Mouse (Mus musculus): Measurements from ENCODE around the gene 2610001J05Rik. TPM values are rescaled to one million over a fixed set of nuclear protein-coding genes. Genes with fewer than 3 reads are reported as not detected.
"Not testable (repeated sequence)": the region's sequence is repeated elsewhere in the genome, so short reads cannot be mapped to it uniquely, and the experiment has no call there.

2610001J05Rik gene
- polyA plus RNA-seq, 1 experiment from 2014 or later = 82.5 TPM

DNA sequence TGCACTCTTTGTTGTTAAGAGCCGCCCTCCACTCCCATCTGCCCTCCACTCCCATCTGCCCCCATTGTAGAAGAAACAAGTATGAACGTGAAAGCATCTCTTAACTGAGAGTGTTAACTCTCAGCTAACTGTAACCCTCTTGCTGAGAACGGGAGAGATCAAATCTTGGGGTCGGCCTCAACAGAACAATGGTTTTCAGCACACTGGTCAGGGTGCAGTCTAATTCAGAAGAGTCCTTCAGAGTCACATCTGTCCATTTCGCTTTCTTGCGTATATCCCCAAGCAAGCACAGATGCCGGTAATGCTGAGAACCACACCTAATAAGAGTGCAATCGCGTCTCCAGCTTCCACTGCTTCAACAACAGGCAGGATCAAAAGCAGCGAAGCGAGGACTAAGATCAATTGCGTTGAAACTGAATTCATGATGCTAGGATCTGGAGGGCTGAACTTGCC, 1.0 kb downstream of the 2610001J05Rik start:
- Histone ChIP-seq H3K9me3 (ENCODE audit: control insufficient read depth, low read length) (no peaks in the 10 kb centered on the region), H3K4me3 (ENCODE audit: low read depth, low read length) (peak overlapping the region; percentile 66), H3K27ac (replicated peaks; ENCODE audit: low read depth, low read length) (no peak overlapping the region; the same call in 1 of the 2 replicates), H3K27me3 (replicated peaks; ENCODE audit: control insufficient read depth, insufficient read depth, low read length) (no peaks in the 10 kb centered on the region), H3K9ac (ENCODE audit: low read depth, low read length) (peak overlapping the region; percentile 55), H3K36me3 (ENCODE audit: control insufficient read depth, insufficient read depth, low read length) (0 out of 2 replicates have a peak, but pooled peaks cover 12% of the 10 kb centered on the region), H3K4me2 (ENCODE audit: low read depth, low read length) (peak overlapping the region; percentile 67), H3K4me1 (ENCODE audit: control insufficient read depth, insufficient read depth, low read length) (peaks cover 7% of the 10 kb centered on the region)
- DNase-seq (ENCODE audit: low spot score) = peak; percentile 41
- ATAC-seq (ENCODE audit: low read depth) = no peak
- WGBS = 34% methylated on average over 12 of the region's 12 CpGs

DNA sequence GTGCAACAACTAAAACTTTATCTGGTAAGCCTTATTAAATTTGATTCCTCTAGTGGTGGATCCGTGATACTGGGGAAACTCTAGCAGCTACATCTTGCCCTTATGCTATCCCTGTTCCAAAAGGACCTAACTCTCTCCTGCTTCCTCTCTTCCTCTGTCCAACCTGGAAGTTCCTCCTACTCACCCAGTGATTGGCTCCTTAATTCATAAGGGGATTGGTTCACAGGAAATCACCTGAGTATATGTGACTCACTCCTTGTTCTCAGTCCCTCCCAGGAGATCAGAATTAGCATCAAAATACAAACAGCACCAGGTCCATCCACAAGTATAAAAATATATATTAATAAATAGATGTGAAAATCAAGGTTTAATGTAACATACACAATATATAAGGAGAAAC, 10.7 kb downstream of the 2610001J05Rik start:
- 82% methylated on average over 1 of the region's 1 CpGs for WGBS
- Histone ChIP-seq H3K4me3 (ENCODE audit: low read depth, low read length) (no peak overlapping the region), H3K4me1 (ENCODE audit: control insufficient read depth, insufficient read depth, low read length) (no peaks in the 10 kb centered on the region), H3K27ac (replicated peaks; ENCODE audit: low read depth, low read length) (no peak overlapping the region), H3K4me2 (ENCODE audit: low read depth, low read length) (no peak overlapping the region), H3K27me3 (replicated peaks; ENCODE audit: control insufficient read depth, insufficient read depth, low read length) (no peaks in the 10 kb centered on the region), H3K36me3 (ENCODE audit: control insufficient read depth, insufficient read depth, low read length) (no peaks in the 10 kb centered on the region), H3K9me3 (ENCODE audit: control insufficient read depth, low read length) (no peaks in the 10 kb centered on the region), H3K9ac (ENCODE audit: low read depth, low read length) (no peak overlapping the region)
- ATAC-seq (ENCODE audit: low read depth) (no peak), DNase-seq (ENCODE audit: low spot score) (no peak)

DNA sequence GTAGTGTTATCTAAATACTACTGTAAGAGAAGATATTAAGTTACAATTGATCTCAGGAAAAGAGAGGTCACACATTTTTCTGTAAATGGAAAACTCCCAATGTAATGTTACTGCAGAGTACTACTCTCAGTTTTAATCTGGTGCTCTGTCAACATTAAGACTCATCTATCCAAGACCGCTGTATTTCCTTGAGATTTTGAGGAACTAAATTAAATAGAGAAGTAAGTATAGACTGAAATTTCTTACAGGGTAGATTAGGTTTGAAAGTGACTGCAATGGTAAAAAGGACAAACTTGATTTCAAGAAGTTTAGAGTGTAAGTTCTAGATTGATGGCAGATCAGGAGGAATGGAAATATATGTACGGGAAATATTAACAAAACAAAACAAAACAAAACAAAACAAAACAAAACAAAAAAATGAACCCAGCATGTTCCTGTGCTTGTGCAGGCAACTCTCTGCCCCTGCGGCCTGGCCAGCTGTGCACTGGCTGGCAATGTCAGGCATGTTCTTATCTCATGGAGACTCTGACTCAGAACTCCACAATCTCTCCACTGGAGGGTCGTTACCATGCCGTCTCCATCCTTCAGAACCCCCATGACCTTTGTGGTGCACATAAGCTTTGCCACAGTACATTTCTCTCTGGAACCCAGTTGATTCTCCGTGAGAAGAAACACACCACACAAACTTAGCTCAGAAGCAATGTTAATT, 11.3 kb downstream of the 2610001J05Rik start:
- ATAC-seq (ENCODE audit: low read depth) = no peak
- Histone ChIP-seq H3K36me3 (ENCODE audit: control insufficient read depth, insufficient read depth, low read length) (no peaks in the 10 kb centered on the region), H3K4me1 (ENCODE audit: control insufficient read depth, insufficient read depth, low read length) (no peaks in the 10 kb centered on the region), H3K9ac (ENCODE audit: low read depth, low read length) (no peak overlapping the region), H3K27ac (replicated peaks; ENCODE audit: low read depth, low read length) (no peak overlapping the region), H3K4me3 (ENCODE audit: low read depth, low read length) (no peak overlapping the region), H3K4me2 (ENCODE audit: low read depth, low read length) (no peak overlapping the region), H3K9me3 (ENCODE audit: control insufficient read depth, low read length) (no peaks in the 10 kb centered on the region), H3K27me3 (replicated peaks; ENCODE audit: control insufficient read depth, insufficient read depth, low read length) (no peaks in the 10 kb centered on the region)
- no peak for DNase-seq (ENCODE audit: low spot score)
- WGBS = 87% methylated on average over 6 of the region's 6 CpGs

DNA sequence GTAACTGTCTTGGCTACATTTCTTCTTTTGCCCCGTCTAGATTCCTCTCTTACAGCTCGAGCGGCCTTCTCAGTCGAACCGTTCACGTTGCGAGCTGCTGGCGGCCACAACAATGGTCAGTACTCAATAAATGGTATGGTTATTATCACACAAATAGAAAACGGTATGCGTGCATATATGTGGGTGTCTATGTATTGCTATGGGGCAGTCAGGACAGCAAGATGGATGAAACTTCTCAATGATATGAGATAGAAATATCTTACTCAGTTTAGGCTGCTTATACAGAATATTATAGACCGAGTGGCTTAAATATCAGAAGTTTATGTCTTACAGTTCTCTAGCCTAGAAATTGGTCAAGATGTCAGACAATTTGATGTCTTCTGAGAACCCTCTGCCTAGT, 17.1 kb downstream of the 2610001J05Rik start:
- Histone ChIP-seq H3K9ac (ENCODE audit: low read depth, low read length) (no peak overlapping the region), H3K36me3 (ENCODE audit: control insufficient read depth, insufficient read depth, low read length) (no peaks in the 10 kb centered on the region), H3K27ac (replicated peaks; ENCODE audit: low read depth, low read length) (no peak overlapping the region), H3K4me2 (ENCODE audit: low read depth, low read length) (no peak overlapping the region), H3K9me3 (ENCODE audit: control insufficient read depth, low read length) (no peaks in the 10 kb centered on the region), H3K27me3 (replicated peaks; ENCODE audit: control insufficient read depth, insufficient read depth, low read length) (no peaks in the 10 kb centered on the region), H3K4me3 (ENCODE audit: low read depth, low read length) (no peak overlapping the region), H3K4me1 (ENCODE audit: control insufficient read depth, insufficient read depth, low read length) (no peaks in the 10 kb centered on the region)
- DNase-seq (ENCODE audit: low spot score) (no peak), ATAC-seq (ENCODE audit: low read depth) (no peak)
- WGBS = 24% methylated on average over 11 of the region's 11 CpGs

DNA sequence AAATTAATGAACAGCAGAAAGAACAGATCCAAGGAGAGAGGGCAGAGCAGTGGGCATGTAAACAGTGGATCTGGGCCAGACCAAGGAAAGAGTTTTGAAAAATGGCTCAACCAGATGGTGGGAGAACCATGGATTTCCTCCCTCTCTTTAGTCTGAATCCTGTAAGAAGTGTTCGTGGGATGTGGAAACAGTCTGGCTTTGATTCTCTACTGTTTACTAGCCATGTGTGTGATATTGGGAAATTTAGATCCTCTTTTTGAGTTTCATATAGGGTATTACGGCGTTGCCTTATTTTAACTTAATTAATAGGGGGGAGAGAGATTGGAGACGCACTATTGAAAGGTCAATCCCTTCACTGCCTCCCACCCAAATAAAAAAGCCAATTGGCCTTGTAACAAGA, 18.1 kb downstream of the 2610001J05Rik start:
- no peaks in the 10 kb centered on the region for H3K27me3 ChIP-seq (replicated peaks; ENCODE audit: control insufficient read depth, insufficient read depth, low read length)
- no peak overlapping the region for H3K27ac ChIP-seq (replicated peaks; ENCODE audit: low read depth, low read length)
- H3K9ac ChIP-seq (ENCODE audit: low read depth, low read length) = no peak overlapping the region
- H3K4me3 ChIP-seq (ENCODE audit: low read depth, low read length) = no peak overlapping the region
- H3K4me1 ChIP-seq (ENCODE audit: control insufficient read depth, insufficient read depth, low read length) = no peaks in the 10 kb centered on the region
- no peak overlapping the region for H3K4me2 ChIP-seq (ENCODE audit: low read depth, low read length)
- H3K36me3 ChIP-seq (ENCODE audit: control insufficient read depth, insufficient read depth, low read length) = no peaks in the 10 kb centered on the region
- DNase-seq (ENCODE audit: low spot score) (no peak), ATAC-seq (ENCODE audit: low read depth) (no peak)
- WGBS = 78% methylated on average over 4 of the region's 4 CpGs
- no peaks in the 10 kb centered on the region for H3K9me3 ChIP-seq (ENCODE audit: control insufficient read depth, low read length)

DNA sequence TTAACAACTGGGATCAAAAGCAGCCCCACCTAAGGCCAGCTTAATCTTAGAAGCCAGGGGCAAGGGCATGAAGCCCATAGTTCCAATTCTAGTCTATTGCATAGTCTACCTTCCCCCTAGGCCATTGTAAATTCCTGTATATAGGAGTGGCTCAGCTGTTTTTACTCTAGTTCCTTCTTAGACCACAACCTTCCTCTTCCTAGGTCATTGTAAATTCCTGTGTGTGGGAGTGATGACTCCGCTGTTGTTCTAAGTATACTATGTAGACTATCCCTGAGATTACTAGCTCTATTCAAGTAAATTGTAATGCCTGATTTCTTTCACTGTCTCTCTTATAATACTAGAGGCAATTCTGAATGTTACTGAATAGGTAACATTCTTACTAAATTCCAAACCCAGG, 25.3 kb downstream of the 2610001J05Rik start:
- not testable (repeated sequence) for H3K4me1 ChIP-seq (ENCODE audit: control insufficient read depth, insufficient read depth, low read length); H3K4me3 ChIP-seq (ENCODE audit: low read depth, low read length); H3K9ac ChIP-seq (ENCODE audit: low read depth, low read length); H3K27me3 ChIP-seq (replicated peaks; ENCODE audit: control insufficient read depth, insufficient read depth, low read length); ATAC-seq (ENCODE audit: low read depth); H3K9me3 ChIP-seq (ENCODE audit: control insufficient read depth, low read length); H3K4me2 ChIP-seq (ENCODE audit: low read depth, low read length); DNase-seq (ENCODE audit: low spot score); H3K36me3 ChIP-seq (ENCODE audit: control insufficient read depth, insufficient read depth, low read length); H3K27ac ChIP-seq (replicated peaks; ENCODE audit: low read depth, low read length)
- WGBS = 100% methylated on average over 1 of the region's 1 CpGs

DNA sequence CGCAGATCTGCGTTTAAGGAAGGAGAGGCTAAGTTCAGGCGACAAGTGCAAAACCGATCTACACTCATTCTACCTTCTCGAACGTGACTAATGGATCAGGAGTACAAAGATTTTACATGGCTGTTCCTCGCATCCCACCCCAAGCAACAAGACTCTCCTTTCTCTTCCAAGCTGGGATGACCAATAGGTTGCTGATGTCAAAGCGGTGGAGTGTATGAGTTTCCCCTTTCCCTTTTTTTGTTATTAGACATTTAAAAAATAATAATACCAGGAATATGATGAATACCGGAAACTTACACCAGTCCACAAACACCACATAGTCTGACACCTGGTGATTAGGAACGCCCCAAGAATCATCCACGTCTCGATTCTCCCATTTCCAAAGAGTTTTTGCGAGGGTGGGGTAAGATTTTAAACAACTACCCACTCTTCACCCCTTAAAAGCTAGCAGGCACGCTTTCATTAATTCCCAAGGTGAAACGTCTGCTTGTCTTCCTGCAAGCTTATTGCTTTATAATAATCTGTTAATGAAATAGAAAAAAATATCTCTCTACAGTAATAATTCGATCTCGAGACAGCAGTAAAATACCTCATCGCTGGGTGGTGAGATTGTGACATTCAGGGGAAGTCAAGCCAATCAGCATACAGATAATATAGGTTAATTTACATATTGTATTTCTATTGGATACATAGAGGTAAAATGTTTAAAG, 31.8 kb downstream of the 2610001J05Rik start, which contains the start of gene Gpr85:
Gene Gpr85 (minus strand): TSS at position 598 of the 710 bp plus-strand sequence.
- Histone ChIP-seq H3K4me2 (ENCODE audit: low read depth, low read length) (peak within 1 kb of the TSS; percentile 90), H3K36me3 (ENCODE audit: control insufficient read depth, insufficient read depth, low read length) (no peaks in the 10 kb centered on the region), H3K9ac (ENCODE audit: low read depth, low read length) (peak within 1 kb of the TSS; percentile 87), H3K27ac (replicated peaks; ENCODE audit: low read depth, low read length) (peak within 1 kb of the TSS; percentile 86), H3K9me3 (ENCODE audit: control insufficient read depth, low read length) (no peaks in the 10 kb centered on the region), H3K27me3 (replicated peaks; ENCODE audit: control insufficient read depth, insufficient read depth, low read length) (no peaks in the 10 kb centered on the region), H3K4me3 (ENCODE audit: low read depth, low read length) (peak within 1 kb of the TSS; percentile 63), H3K4me1 (ENCODE audit: control insufficient read depth, insufficient read depth, low read length) (no peaks in the 10 kb centered on the region)
- 39% methylated on average over 18 of the region's 18 CpGs for WGBS
- ATAC-seq (ENCODE audit: low read depth) (no peak), DNase-seq (ENCODE audit: low spot score) (no peak)

DNA sequence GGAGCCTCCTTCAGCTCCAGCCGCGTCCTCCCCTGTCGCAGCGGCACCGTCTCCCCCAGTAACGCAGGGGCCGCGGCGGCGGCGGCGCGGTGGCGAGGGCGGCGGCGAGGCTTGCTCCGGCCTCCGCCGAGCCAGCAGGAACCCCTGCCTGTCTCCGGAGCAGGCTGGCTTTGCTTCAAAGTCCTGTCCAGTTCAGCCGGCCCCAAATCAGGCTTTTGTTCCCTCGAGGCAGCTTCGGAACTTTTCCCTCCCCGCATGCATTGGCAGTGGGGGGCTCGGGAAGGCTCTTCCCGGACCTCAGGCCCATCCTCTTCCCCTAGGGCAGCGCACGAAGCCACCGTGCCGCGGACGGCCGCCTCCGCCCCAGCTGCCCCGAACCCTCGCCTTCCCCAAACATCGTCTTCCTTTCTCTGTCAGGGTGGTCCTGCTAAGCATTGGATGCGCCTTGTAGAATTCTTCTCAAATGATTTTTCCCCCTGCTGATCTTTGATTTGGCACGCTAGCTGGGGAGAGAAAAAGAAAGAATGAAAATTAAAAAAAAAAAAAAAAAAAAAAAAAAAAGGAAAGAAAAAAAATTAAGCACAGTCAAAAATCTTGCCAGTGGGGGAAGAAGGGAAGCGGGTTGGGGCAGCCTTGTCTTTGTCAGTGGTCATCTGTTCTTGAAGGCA, 32.5 kb downstream of the 2610001J05Rik start:
- 0% methylated on average over 41 of the region's 41 CpGs for WGBS
- no peaks in the 10 kb centered on the region for H3K27me3 ChIP-seq (replicated peaks; ENCODE audit: control insufficient read depth, insufficient read depth, low read length)
- peak overlapping the region; percentile 63 for H3K4me3 ChIP-seq (ENCODE audit: low read depth, low read length)
- DNase-seq (ENCODE audit: low spot score) = peak; percentile 90
- peak overlapping the region; percentile 90 for H3K4me2 ChIP-seq (ENCODE audit: low read depth, low read length)
- peak overlapping the region; percentile 86 for H3K27ac ChIP-seq (replicated peaks; ENCODE audit: low read depth, low read length)
- no peaks in the 10 kb centered on the region for H3K4me1 ChIP-seq (ENCODE audit: control insufficient read depth, insufficient read depth, low read length)
- H3K9me3 ChIP-seq (ENCODE audit: control insufficient read depth, low read length) = no peaks in the 10 kb centered on the region
- peak overlapping the region; percentile 87 for H3K9ac ChIP-seq (ENCODE audit: low read depth, low read length)
- H3K36me3 ChIP-seq (ENCODE audit: control insufficient read depth, insufficient read depth, low read length) = no peaks in the 10 kb centered on the region
- peak; percentile 94 for ATAC-seq (ENCODE audit: low read depth)

Data from embryonic facial prominence, embryonic 14.5 days (tissue).